Mouse (Mus musculus) thymus, postnatal 36 days (tissue): Measurements from ENCODE around the gene Cpox.

Source experiments
- DNase-seq, 2 experiments: peaks; one replicate each; pipeline ENCODE4 v3.0.0; 2022; ENCODE audit warnings: mixed read lengths in 2 of 2

The Cpox gene

GRCm38 (mm10) chr16:58702329-58702932 lies 32.3 kb downstream of the Cpox start:
- no peak for DNase-seq

- DNase-seq: no peak
Measured at GRCm38 (mm10) chr16:58703382-58704124, 33.5 kb downstream of the Cpox start.

GRCm38 (mm10) chr16:58704999-58705398 lies 34.9 kb downstream of the Cpox start:
- no peak for DNase-seq

GRCm38 (mm10) chr16:58707276-58707905 lies 37.3 kb downstream of the Cpox start:
- no peak for DNase-seq

GRCm38 (mm10) chr16:58708601-58709475 lies 38.7 kb downstream of the Cpox start:
- no peak for DNase-seq

- DNase-seq: no peak
Measured at GRCm38 (mm10) chr16:58709536-58709935, 39.4 kb downstream of the Cpox start.

GRCm38 (mm10) chr16:58712221-58712620 lies 42.1 kb downstream of the Cpox start:
- no peak for DNase-seq

GRCm38 (mm10) chr16:58713128-58713527 lies 43.0 kb downstream of the Cpox start:
- no peak for DNase-seq

- no peak for DNase-seq
Measured at GRCm38 (mm10) chr16:58715018-58715417, 44.9 kb downstream of the Cpox start.

- DNase-seq: no peak
Measured at GRCm38 (mm10) chr16:58718666-58719120, 48.6 kb downstream of the Cpox start, which contains the start of gene Gpr15. Gene Gpr15 (minus strand): TSS chr16:58719070.

- no peak for DNase-seq
Measured at GRCm38 (mm10) chr16:58722292-58722691, 52.2 kb downstream of the Cpox start.

- no peak for DNase-seq
Measured at GRCm38 (mm10) chr16:58726680-58727476, 56.8 kb downstream of the Cpox start.

GRCm38 (mm10) chr16:58727477-58728131 lies 57.5 kb downstream of the Cpox start, which contains the start of gene Cldnd1:
Gene Cldnd1 (plus strand): TSS chr16:58727910.
- DNase-seq: peak; percentile 93 to 96

GRCm38 (mm10) chr16:58728176-58728671 lies 58.1 kb downstream of the Cpox start:
- no peak for DNase-seq

- no peak for DNase-seq
Measured at GRCm38 (mm10) chr16:58738205-58738604, 68.1 kb downstream of the Cpox start.

- no peak for DNase-seq
Measured at GRCm38 (mm10) chr16:58738800-58739199, 68.7 kb downstream of the Cpox start.

- DNase-seq: no peak
Measured at GRCm38 (mm10) chr16:58740751-58741150, 70.7 kb downstream of the Cpox start.

GRCm38 (mm10) chr16:58746715-58747114 lies 76.6 kb downstream of the Cpox start:
- no peak for DNase-seq

- DNase-seq: no peak
Measured at GRCm38 (mm10) chr16:58751314-58751713, 81.2 kb downstream of the Cpox start.

GRCm38 (mm10) chr16:58756191-58756590 lies 86.1 kb downstream of the Cpox start:
- no peak for DNase-seq

GRCm38 (mm10) chr16:58763076-58763475 lies 93.0 kb downstream of the Cpox start, which contains the start of gene Olfr172:
Gene Olfr172 (minus strand): TSS chr16:58763176.
- DNase-seq: no peak
